In genomic region chr19:45541409-45542041, GRCm38 (mm10) we compare ENCODE assay signal across 8 mouse cellular contexts. TPM values are rescaled to one million over a fixed set of nuclear protein-coding genes. Genes with fewer than 3 reads are reported as not detected.
DNase-seq lines count a peak whose midpoint lies in the region; ATAC-seq and TF ChIP-seq lines count a peak whose summit lies in the region.

No protein-coding gene starts in this region.

- peak; percentile 3 for TF ChIP-seq CTCF in left cerebral cortex, adult 2 months (IDR thresholded peaks at IDR 0.05)
- no peak for TF ChIP-seq CTCF in liver, adult 2 months (IDR thresholded peaks at IDR 0.05; ENCODE audit: low read depth, low read length)
- no peak for TF ChIP-seq CTCF in olfactory bulb, adult 2 months (IDR thresholded peaks at IDR 0.05; ENCODE audit: insufficient read depth, low read depth, low read length)

- H3K79me2 ChIP-seq in liver, adult 2 months (ENCODE audit: control insufficient read depth, insufficient read depth, low read length), result no peaks in the 10 kb centered on the region

- peak; percentile 38 to 62 for DNase-seq in left cerebral cortex, adult 2 months (ENCODE audit: extremely low spot score in 1 of 2, low spot score in 2 of 2)
- no peak for DNase-seq in left cerebral cortex, adult 11 months (ENCODE audit: low spot score)
- peak; percentile 50 for DNase-seq in adrenal gland, adult 18-20 months (ENCODE audit: low spot score in 2 of 2)
- peak; percentile 71 for DNase-seq in hindbrain, embryonic 14.5 days (ENCODE audit: low spot score)
- DNase-seq in liver, adult 2 months (ENCODE audit: extremely low read depth, low read depth, low spot score), result no peak
- DNase-seq in yolk sac, embryonic 10.5 days (ENCODE audit: low spot score), result peak; percentile 21

- H3K4me3 ChIP-seq in left cerebral cortex, adult 2 months, result peak overlapping the region; percentile 48
- peak overlapping the region; percentile 41 for H3K4me3 ChIP-seq in embryonic facial prominence, embryonic 15.5 days (replicated peaks)
- peak overlapping the region; percentile 34 for H3K4me3 ChIP-seq in hindbrain, embryonic 14.5 days (replicated peaks; ENCODE audit: low read length)
- peak overlapping the region; percentile 19; the same call in 1 of the 2 replicates for H3K4me3 ChIP-seq in liver, adult 2 months (ENCODE audit: insufficient read depth, low read depth, low read length)
- H3K4me3 ChIP-seq in olfactory bulb, adult 2 months (ENCODE audit: insufficient read depth, low read depth, low read length), result peak overlapping the region; percentile 43

- peaks cover 46% of the 10 kb centered on the region for H3K27me3 ChIP-seq in embryonic facial prominence, embryonic 15.5 days
- peaks cover 31% of the 10 kb centered on the region for H3K27me3 ChIP-seq in hindbrain, embryonic 14.5 days (ENCODE audit: control insufficient read depth, insufficient read depth, low read length)
- peaks cover 8% of the 10 kb centered on the region for H3K27me3 ChIP-seq in liver, adult 2 months (ENCODE audit: control insufficient read depth, insufficient read depth, low read length)

- TF ChIP-seq POLR2A in liver, adult 2 months (IDR thresholded peaks at IDR 0.05; ENCODE audit: extremely low read depth, insufficient read depth, low read length), result no peak
- TF ChIP-seq POLR2A in olfactory bulb, adult 2 months (IDR thresholded peaks at IDR 0.05; ENCODE audit: insufficient read depth, low read depth, low read length), result no peak

- peaks cover 27% of the 10 kb centered on the region for H3K4me1 ChIP-seq in embryonic facial prominence, embryonic 15.5 days
- peaks cover 21% of the 10 kb centered on the region for H3K4me1 ChIP-seq in hindbrain, embryonic 14.5 days (replicated peaks; ENCODE audit: control insufficient read depth, insufficient read depth, low read length)
- H3K4me1 ChIP-seq in liver, adult 2 months (ENCODE audit: control insufficient read depth, insufficient read depth, low read length), result peaks cover 6% of the 10 kb centered on the region; the same call in 1 of the 2 replicates
- H3K4me1 ChIP-seq in olfactory bulb, adult 2 months (ENCODE audit: control insufficient read depth, insufficient read depth, low read length), result peaks cover 26% of the 10 kb centered on the region

- H3K27ac ChIP-seq in left cerebral cortex, adult 2 months, result no peak overlapping the region
- no peak overlapping the region for H3K27ac ChIP-seq in embryonic facial prominence, embryonic 15.5 days (replicated peaks)
- peak overlapping the region; percentile 86 for H3K27ac ChIP-seq in hindbrain, embryonic 14.5 days
- H3K27ac ChIP-seq in liver, adult 2 months (replicated peaks; ENCODE audit: insufficient read depth, low read depth, low read length), result no peak overlapping the region
- H3K27ac ChIP-seq in olfactory bulb, adult 2 months (ENCODE audit: insufficient read depth, low read depth, low read length), result no peak overlapping the region

- H3K9ac ChIP-seq in embryonic facial prominence, embryonic 15.5 days, result peak overlapping the region; percentile 15; the same call in 1 of the 2 replicates
- H3K9ac ChIP-seq in hindbrain, embryonic 14.5 days, result peak overlapping the region; percentile 65
- H3K9ac ChIP-seq in liver, adult 2 months (ENCODE audit: low read depth, low read length), result peak overlapping the region; percentile 6; the same call in 1 of the 2 replicates

- no peak for ATAC-seq in embryonic facial prominence, embryonic 15.5 days (ENCODE audit: insufficient number of reproducible peaks, low FRiP score, low TSS enrichment, low read depth)
- ATAC-seq in hindbrain, embryonic 14.5 days (ENCODE audit: low FRiP score), result peak; percentile 57; the same call in 1 of the 2 replicates

- H3K9me3 ChIP-seq in embryonic facial prominence, embryonic 15.5 days (replicated peaks), result no peaks in the 10 kb centered on the region
- H3K9me3 ChIP-seq in hindbrain, embryonic 14.5 days (ENCODE audit: control insufficient read depth, low read length), result no peaks in the 10 kb centered on the region

- intact Hi-C loops in left cerebral cortex, adult 2 months (cut with DNase I), result loop anchor here (5.0 to 10.0 kb wide), 3 partner anchors 239 to 467 kb away; partner anchors contain the start of gene Kazald1

- peak overlapping the region; percentile 81 for H3K4me2 ChIP-seq in embryonic facial prominence, embryonic 15.5 days (replicated peaks)
- peak overlapping the region; percentile 65 for H3K4me2 ChIP-seq in hindbrain, embryonic 14.5 days (replicated peaks)

- H3K36me3 ChIP-seq in embryonic facial prominence, embryonic 15.5 days, result no peaks in the 10 kb centered on the region
- H3K36me3 ChIP-seq in hindbrain, embryonic 14.5 days (replicated peaks; ENCODE audit: control insufficient read depth, insufficient read depth), result no peaks in the 10 kb centered on the region
- no peaks in the 10 kb centered on the region for H3K36me3 ChIP-seq in liver, adult 2 months (ENCODE audit: control insufficient read depth, insufficient read depth, low read length)

- WGBS in embryonic facial prominence, embryonic 15.5 days, result under 1% methylated on average over 55 of the region's 58 CpGs
- under 1% methylated on average over 46 of the region's 58 CpGs for WGBS in hindbrain, embryonic 14.5 days
- WGBS in liver, adult 2 months, result 3% methylated on average over 58 of the region's 58 CpGs
- 1% methylated on average over 37 of the region's 58 CpGs for whole genome bisulfite sequencing in olfactory bulb, adult 2 months

RNA-seq across cellular contexts. Expression of gene Poll, which starts 18.8 kb away (rescaled TPM):
- 10 to 100 TPM in 1 of 2 experiments, 1 to 10 TPM in 1; 9.7 to 10.3 TPM for total RNA-seq in left cerebral cortex, adult 2 months (2021)
- total RNA-seq in adrenal gland, adult 18-20 months (2021), result 10 to 100 TPM in 1 of 2 experiments, 1 to 10 TPM in 1; 9.4 to 11.0 TPM
- polyA plus RNA-seq in embryonic facial prominence, embryonic 15.5 days (2015; fragmentation: Nextera tagmentation; extraction: Ambion mirVana), result 14.4 and 15.5 TPM in 2 replicates
- 9.7 and 12.3 TPM in 2 replicates for polyA plus RNA-seq in hindbrain, embryonic 14.5 days (2014; fragmentation: Nextera tagmentation; extraction: Ambion mirVana)
- total RNA-seq in liver, adult 2 months (2014; rRNA removed), result 6.1 TPM in 2 replicates
- polyA plus RNA-seq in liver, adult 2 months (2012; rRNA removed), result 7.1 and 7.3 TPM in 2 replicates
- not detected in 2 replicates for polyA plus RNA-seq in olfactory bulb, adult 2 months (2012; ENCODE audit: insufficient read depth, insufficient read length, low replicate concordance, missing spikeins)

RNA-seq across cellular contexts. Expression of gene Gm17018, which starts 18.9 kb away (rescaled TPM):
- total RNA-seq in left cerebral cortex, adult 2 months (2021), result 10 to 100 TPM; 76.2 to 79.1 TPM
- 10 to 100 TPM; 28.4 to 33.9 TPM for total RNA-seq in adrenal gland, adult 18-20 months (2021)
- 46.0 and 53.7 TPM in 2 replicates for polyA plus RNA-seq in embryonic facial prominence, embryonic 15.5 days (2015; fragmentation: Nextera tagmentation; extraction: Ambion mirVana)
- 75.5 and 87.4 TPM in 2 replicates for polyA plus RNA-seq in hindbrain, embryonic 14.5 days (2014; fragmentation: Nextera tagmentation; extraction: Ambion mirVana)
- 5.5 and 6.0 TPM in 2 replicates for total RNA-seq in liver, adult 2 months (2014; rRNA removed)
- 2.8 and 3.0 TPM in 2 replicates for polyA plus RNA-seq in liver, adult 2 months (2012; rRNA removed)
- not detected in 2 replicates for polyA plus RNA-seq in olfactory bulb, adult 2 months (2012; ENCODE audit: insufficient read depth, insufficient read length, low replicate concordance, missing spikeins)

Comparison
In these comparisons a context has a peak if more than half of its experiments do, and no peak if none do; other contexts are left out.
1. DNase-seq: peak in left cerebral cortex, adult 2 months (2 of 2), adrenal gland, adult 18-20 months (2 of 2), hindbrain, embryonic 14.5 days (single experiment) and yolk sac, embryonic 10.5 days (single experiment); none in left cerebral cortex, adult 11 months (single experiment) and liver, adult 2 months (single experiment).
2. H3K9ac ChIP-seq: peak in every context shown above with its lines; median percentile 65 in hindbrain, embryonic 14.5 days; 15 in embryonic facial prominence, embryonic 15.5 days; 6 in liver, adult 2 months.
3. RNA of gene Gm17018, which starts 18.9 kb away (polyA plus RNA-seq): 75.5 to 87.4 TPM in hindbrain, embryonic 14.5 days and 46.0 to 53.7 TPM in embryonic facial prominence, embryonic 15.5 days; 2.8 to 3.0 TPM in liver, adult 2 months and not detected in olfactory bulb, adult 2 months; every median in the first group is over 10 times any median in the second.
4. Peak in every context shown above with its lines, with median percentiles within 50 percentile points of each other: H3K4me3 ChIP-seq.